Mouse (Mus musculus) embryonic fibroblast, embryonic 13.5 days (primary cell): ENCODE measurements at regions not wholly inside any gene's neighbourhood (a gene's known extent, or its start where the extent isn't known, plus 50 kb on each side); places are given as distances from the start of the nearest gene placed in this dataset.

Experiments used
- H3K27ac ChIP-seq: 2 replicates; pipeline ENCODE4 v1.5.1; 2012; ENCODE audit warnings: low read length, control low read depth, inconsistent platforms; ENCODE audit not compliant: insufficient read depth
- H3K4me1 ChIP-seq: 2 replicates; pipeline ENCODE4 v1.6.1; 2011; ENCODE audit warnings: low read length; ENCODE audit not compliant: control insufficient read depth, insufficient read depth
- H3K4me3 ChIP-seq: 2 replicates; pipeline ENCODE4 v1.5.1; 2011; ENCODE audit warnings: mild to moderate bottlenecking, control low read depth, low read length; ENCODE audit not compliant: insufficient read depth
- CTCF ChIP-seq: IDR thresholded peaks from 2 replicates; pipeline ENCODE4 v1.5.1; 2011; ENCODE audit warnings: mild to moderate bottlenecking, control low read depth, low read length, moderate library complexity, borderline replicate concordance; ENCODE audit not compliant: insufficient read depth
- POLR2A ChIP-seq: IDR thresholded peaks from 2 replicates; pipeline ENCODE4 v1.6.1; 2011; ENCODE audit warnings: low read depth, mild to moderate bottlenecking, control low read depth, low read length, moderate library complexity

DNA sequence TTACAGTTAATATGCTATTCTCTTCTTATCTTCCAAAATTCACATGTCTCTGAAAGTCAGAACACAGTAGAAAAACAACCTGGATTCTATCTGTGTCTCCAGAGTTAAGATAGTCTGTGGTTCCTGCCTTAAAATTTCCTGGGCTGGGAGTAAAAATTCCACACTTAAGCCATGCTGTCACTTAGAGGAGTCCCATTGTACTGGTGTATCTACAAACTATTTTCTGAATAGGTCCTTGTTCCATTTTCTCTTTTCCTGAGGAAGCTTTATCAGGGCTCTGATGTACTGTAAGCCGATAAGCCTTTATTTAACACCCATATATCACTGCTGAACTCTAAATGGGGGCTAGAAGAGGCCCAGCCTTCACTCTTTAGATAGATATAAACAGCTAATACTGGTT, 1171.1 kb downstream of the Efnb2 start:
- H3K4me1 ChIP-seq: no peaks in the 10 kb centered on the region
- H3K27ac ChIP-seq: no peak overlapping the region
- TF ChIP-seq POLR2A (no peak), CTCF (no peak)
- H3K4me3 ChIP-seq: no peak overlapping the region

DNA sequence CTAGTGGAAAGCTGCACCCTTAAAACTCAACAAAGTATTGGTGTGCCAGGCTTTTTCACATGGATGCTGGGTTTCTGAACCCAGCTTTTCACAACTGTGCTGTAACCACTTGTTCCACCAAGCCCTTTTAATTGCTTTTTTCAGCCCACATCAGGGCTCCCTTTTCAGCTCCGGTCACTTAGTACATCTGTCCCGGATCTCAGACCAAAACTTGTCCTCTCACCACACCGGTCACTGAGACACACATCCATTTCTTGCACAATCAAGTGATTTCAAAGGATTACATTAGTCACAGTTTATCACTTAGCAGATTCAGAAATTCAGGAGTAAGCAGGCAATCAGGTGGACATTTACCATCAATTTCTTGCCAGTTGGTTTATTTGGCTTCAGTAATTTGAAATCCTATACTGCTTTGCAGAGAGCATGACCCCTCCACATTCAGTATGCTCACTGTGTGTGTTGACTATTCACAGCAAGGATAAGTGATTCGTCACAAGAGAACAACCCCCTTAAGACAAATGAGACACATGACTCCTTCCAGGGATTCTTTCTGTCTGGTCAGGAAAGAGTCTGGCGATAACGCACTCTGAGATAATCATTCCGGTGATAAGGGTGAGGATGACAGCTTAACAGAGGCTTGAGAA, 1188.8 kb downstream of the Efnb2 start:
- Histone ChIP-seq H3K4me1 (no peaks in the 10 kb centered on the region), H3K27ac (no peak overlapping the region), H3K4me3 (no peak overlapping the region)
- no peak for TF ChIP-seq CTCF
- TF ChIP-seq POLR2A: no peak

DNA sequence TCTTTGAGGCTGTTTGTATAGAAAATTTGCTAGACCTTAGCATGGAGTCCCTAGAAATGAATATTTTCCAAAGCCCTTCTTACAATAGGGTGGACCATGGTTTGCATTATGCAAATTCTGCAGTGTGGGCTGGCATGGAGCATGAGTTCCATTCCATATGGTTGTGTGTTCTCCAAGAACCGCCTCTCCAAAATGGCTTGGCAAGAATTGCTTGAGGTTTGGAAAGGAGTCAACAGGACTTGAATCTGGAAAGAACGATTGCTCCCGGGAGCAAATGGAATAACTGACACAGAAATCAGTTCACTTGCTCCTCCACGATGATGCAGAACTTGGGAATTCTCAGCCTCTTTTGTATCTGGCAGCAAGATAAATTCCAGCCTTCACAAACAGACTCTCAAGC, 1191.8 kb downstream of the Efnb2 start:
- H3K4me3 ChIP-seq: no peak overlapping the region
- peak overlapping the region; percentile 87; the same call in 1 of the 2 replicates for H3K27ac ChIP-seq
- TF ChIP-seq POLR2A (no peak), CTCF (no peak)

GRCm38 (mm10) chr8:7462798-7463197, 1198.2 kb downstream of the Efnb2 start:
- Histone ChIP-seq H3K4me1 (no peaks in the 10 kb centered on the region), H3K27ac (no peak overlapping the region), H3K4me3 (no peak overlapping the region)
- TF ChIP-seq CTCF (no peak), POLR2A (no peak)

More for the DNA sequence above, 1191.8 kb downstream of the Efnb2 start:
- no peaks in the 10 kb centered on the region for H3K4me1 ChIP-seq

DNA sequence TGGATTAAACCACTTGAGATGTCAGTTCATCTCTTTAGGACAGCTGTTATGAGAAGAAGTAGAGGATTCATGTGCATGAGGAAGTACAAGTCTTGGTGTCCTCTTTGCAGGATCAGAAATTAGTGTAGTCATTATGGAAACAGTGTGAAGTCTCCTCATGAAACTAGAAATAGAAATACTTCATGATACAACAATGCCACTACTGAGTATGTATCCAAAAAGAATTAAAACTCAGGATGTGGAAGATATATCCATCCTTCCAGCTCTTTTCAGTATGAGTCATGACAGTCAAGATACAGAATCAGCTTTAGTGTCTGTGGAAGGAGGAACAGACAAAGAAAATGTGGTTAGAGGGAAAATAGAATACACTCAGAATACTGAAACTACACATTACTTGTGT, 1211.7 kb downstream of the Efnb2 start:
- no peak overlapping the region for H3K27ac ChIP-seq
- no peak for TF ChIP-seq CTCF
- no peak for TF ChIP-seq POLR2A
- no peak overlapping the region for H3K4me3 ChIP-seq
- peaks cover 2% of the 10 kb centered on the region; the same call in 1 of the 2 replicates for H3K4me1 ChIP-seq

DNA sequence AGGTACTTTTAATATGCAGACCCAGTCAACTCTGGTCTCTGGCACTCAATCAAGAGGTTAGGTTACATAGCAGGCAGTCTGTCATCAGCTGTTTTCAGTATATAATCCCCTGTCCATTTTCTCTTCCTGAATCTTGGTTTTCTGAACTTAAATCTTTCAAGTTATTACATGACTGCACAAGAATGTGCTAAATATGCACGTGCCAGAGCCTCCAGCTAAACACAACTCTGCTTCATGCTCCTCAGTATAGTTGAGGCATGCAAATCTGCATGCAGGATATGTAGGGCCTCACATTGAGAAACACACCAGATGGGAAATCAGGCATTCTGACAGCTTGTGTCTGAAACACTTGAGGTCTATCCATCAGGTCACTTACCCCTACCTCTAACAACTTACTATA, 1214.0 kb downstream of the Efnb2 start:
- H3K27ac ChIP-seq: no peak overlapping the region
- TF ChIP-seq CTCF: no peak
- TF ChIP-seq POLR2A: no peak
- H3K4me3 ChIP-seq: no peak overlapping the region
- H3K4me1 ChIP-seq: peaks cover 2% of the 10 kb centered on the region; the same call in 1 of the 2 replicates

- TF ChIP-seq POLR2A: no peak
- no peak for TF ChIP-seq CTCF
Measured at GRCm38 (mm10) chr8:7440829-7441228, 1220.2 kb downstream of the Efnb2 start.

GRCm38 (mm10) chr8:7440278-7440684, 1220.8 kb downstream of the Efnb2 start:
- Histone ChIP-seq H3K4me1 (no peaks in the 10 kb centered on the region), H3K4me3 (no peak overlapping the region), H3K27ac (no peak overlapping the region)
- TF ChIP-seq CTCF (no peak), POLR2A (no peak)

More at GRCm38 (mm10) chr8:7440829-7441228, 1220.2 kb downstream of the Efnb2 start:
- Histone ChIP-seq H3K27ac (no peak overlapping the region), H3K4me1 (no peaks in the 10 kb centered on the region), H3K4me3 (no peak overlapping the region)

GRCm38 (mm10) chr8:7439869-7440268, 1221.2 kb downstream of the Efnb2 start:
- Histone ChIP-seq H3K27ac (no peak overlapping the region), H3K4me1 (no peaks in the 10 kb centered on the region), H3K4me3 (no peak overlapping the region)
- TF ChIP-seq POLR2A (no peak), CTCF (no peak)

DNA sequence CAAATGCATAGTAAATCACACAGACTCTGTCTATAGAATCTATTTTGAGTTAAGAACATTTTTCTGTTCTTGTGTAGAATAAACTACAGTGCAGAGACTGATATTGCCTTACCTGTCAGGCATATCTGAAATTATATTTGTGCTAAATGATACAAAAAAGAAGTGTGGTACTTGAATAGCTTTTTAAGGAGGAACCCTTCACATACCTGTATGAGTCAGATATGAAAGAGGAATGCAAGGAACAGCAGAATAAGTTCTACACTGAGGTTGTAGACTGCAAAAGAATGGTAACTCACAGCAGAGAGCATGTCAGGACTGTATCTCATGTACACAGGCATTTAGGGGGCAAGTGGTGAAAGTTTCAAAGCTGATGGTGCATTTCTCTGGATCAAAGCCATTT, 1230.6 kb downstream of the Efnb2 start:
- TF ChIP-seq POLR2A (no peak), CTCF (no peak)
- Histone ChIP-seq H3K27ac (no peak overlapping the region), H3K4me3 (no peak overlapping the region)

GRCm38 (mm10) chr8:7398175-7398574, 1262.9 kb downstream of the Efnb2 start:
- TF ChIP-seq CTCF (no peak), POLR2A (no peak)
- no peak overlapping the region for H3K4me3 ChIP-seq
- no peak overlapping the region for H3K27ac ChIP-seq
- no peaks in the 10 kb centered on the region for H3K4me1 ChIP-seq

More for the DNA sequence above, 1230.6 kb downstream of the Efnb2 start:
- no peaks in the 10 kb centered on the region for H3K4me1 ChIP-seq
